Mouse (Mus musculus) kidney, postnatal 14 days (tissue): ENCODE measurements around the gene Gm9774.

ENCODE experiments used
- DNase-seq: peaks from one replicate; pipeline ENCODE4 v3.0.0; 2022; ENCODE audit warnings: mixed read lengths

Gene Gm9774

GRCm38 (mm10) chr3:92429323-92429722 lies at the start of gene Gm9774:
Gm9774 (minus strand) TSS chr3:92429423.
- no peak for DNase-seq

- no peak for DNase-seq
Measured at GRCm38 (mm10) chr3:92470111-92470510, 40.9 kb upstream of the Gm9774 start.

GRCm38 (mm10) chr3:92467424-92467823 lies 38.2 kb upstream of the Gm9774 start:
- no peak for DNase-seq

- DNase-seq: no peak
Measured at GRCm38 (mm10) chr3:92466576-92466975, 37.4 kb upstream of the Gm9774 start.

- DNase-seq: no peak
Measured at GRCm38 (mm10) chr3:92458620-92459019, 29.4 kb upstream of the Gm9774 start, which contains the start of gene Sprr3. Sprr3 (minus strand) TSS chr3:92458720.

- DNase-seq: no peak
Measured at GRCm38 (mm10) chr3:92455151-92455550, 25.9 kb upstream of the Gm9774 start.

GRCm38 (mm10) chr3:92440177-92440576 lies 11.0 kb upstream of the Gm9774 start:
- DNase-seq: no peak

GRCm38 (mm10) chr3:92438689-92439088 lies 9.5 kb upstream of the Gm9774 start, which contains the start of gene Sprr1b:
Sprr1b (minus strand) TSS chr3:92438789.
- no peak for DNase-seq

GRCm38 (mm10) chr3:92432282-92432681 lies 3.1 kb upstream of the Gm9774 start, which contains the start of gene Sprr2k:
Sprr2k (plus strand) TSS chr3:92432582.
- no peak for DNase-seq

GRCm38 (mm10) chr3:92417782-92418181 lies 11.4 kb downstream of the Gm9774 start, which contains the start of gene Sprr2j-ps:
Sprr2j-ps (plus strand) TSS chr3:92418082.
- DNase-seq: no peak

- no peak for DNase-seq
Measured at GRCm38 (mm10) chr3:92407691-92408090, 21.5 kb downstream of the Gm9774 start, which contains the start of gene Sprr2i. Sprr2i (plus strand) TSS chr3:92407991.

GRCm38 (mm10) chr3:92394301-92394700 lies 34.9 kb downstream of the Gm9774 start:
- no peak for DNase-seq

GRCm38 (mm10) chr3:92385385-92385784 lies 43.8 kb downstream of the Gm9774 start, which contains the start of gene Sprr2h:
Sprr2h (plus strand) TSS chr3:92385685.
- no peak for DNase-seq
